Mouse (Mus musculus) liver, embryonic 13.5 days (tissue): Measurements from ENCODE around the gene Hivep3. TPM values are rescaled to one million over a fixed set of nuclear protein-coding genes. Genes with fewer than 3 reads are reported as not detected.

Source experiments
- ATAC-seq: fragments of 200-750 bp; cut with Nextera tagmentation; 2 replicates; pipeline ENCODE4 v1.8.0; 2017; ENCODE audit warnings: low read depth, mild to moderate bottlenecking, moderate number of reproducible peaks, moderate library complexity
- DNase-seq: peaks from one replicate; pipeline ENCODE4 v3.0.0; 2022
- H3K27ac ChIP-seq: fragments of 300-500 bp; sonication (generic); 2 replicates; pipeline ENCODE4 v1.5.1; 2015; ENCODE audit warnings: moderate library complexity, mild to moderate bottlenecking, inconsistent platforms
- H3K27me3 ChIP-seq: fragments of 300-500 bp; sonication (generic); 2 replicates; pipeline ENCODE4 v1.6.1; 2015; ENCODE audit warnings: mild to moderate bottlenecking, inconsistent platforms
- H3K36me3 ChIP-seq: fragments of 300-500 bp; sonication (generic); 2 replicates; pipeline ENCODE4 v1.6.1; 2015; ENCODE audit warnings: mild to moderate bottlenecking, inconsistent platforms
- H3K4me1 ChIP-seq: fragments of 300-500 bp; sonication (generic); replicated peaks from 2 replicates; pipeline ENCODE4 v1.6.1; 2015; ENCODE audit warnings: inconsistent platforms
- H3K4me2 ChIP-seq: fragments of 300-500 bp; sonication (generic); 2 replicates; pipeline ENCODE4 v1.6.1; 2015; ENCODE audit warnings: inconsistent platforms, mild to moderate bottlenecking, moderate library complexity
- H3K4me3 ChIP-seq: fragments of 300-500 bp; sonication (generic); replicated peaks from 2 replicates; pipeline ENCODE4 v1.5.1; 2015; ENCODE audit warnings: mild to moderate bottlenecking, inconsistent platforms
- H3K9ac ChIP-seq: fragments of 300-500 bp; sonication (generic); 2 replicates; pipeline ENCODE4 v1.6.1; 2015; ENCODE audit warnings: mild to moderate bottlenecking, inconsistent platforms
- H3K9me3 ChIP-seq: fragments of 300-500 bp; sonication (generic); replicated peaks from 2 replicates; pipeline ENCODE4 v1.6.1; 2016; ENCODE audit warnings: inconsistent platforms
- WGBS: fragments of 180-500 bp; shearing (Covaris S2); methylation state at CpG from one replicate; pipeline ENCODE4 v1.1.7; 2015; ENCODE audit not compliant: insufficient replicate concordance; 5-methylcytosine and 5-hydroxymethylcytosine counted together
- polyA plus RNA-seq: library from polyadenylated mRNA; unstranded; fragments of >200 nt; fragmentation: Nextera tagmentation; extraction: Ambion mirVana; gene quantifications from 2 replicates; pipeline ENCODE4 v1.2.1, GENCODE M21; 2015

The Hivep3 gene
- polyA plus RNA-seq, 1 experiment from 2014 or later, result 2.1 TPM

- Histone ChIP-seq H3K36me3 (no peaks in the 10 kb centered on the region), H3K4me1 (no peaks in the 10 kb centered on the region), H3K9me3 (no peaks in the 10 kb centered on the region), H3K27ac (no peak overlapping the region), H3K9ac (no peak overlapping the region), H3K4me3 (no peak overlapping the region), H3K4me2 (no peak overlapping the region), H3K27me3 (no peaks in the 10 kb centered on the region)
- WGBS, result 52% methylated on average over 4 of the region's 4 CpGs
- ATAC-seq, result no peak
- DNase-seq, result no peak
These were observed 201.3 kb downstream of the Hivep3 start for GRCm38 (mm10) chr4:119934901-119935300.

GRCm38 (mm10) chr4:119937876-119938275, 204.3 kb downstream of the Hivep3 start:
- H3K9me3 ChIP-seq, result no peaks in the 10 kb centered on the region
- H3K4me2 ChIP-seq, result no peak overlapping the region
- no peaks in the 10 kb centered on the region for H3K4me1 ChIP-seq
- no peak overlapping the region for H3K9ac ChIP-seq
- no peak for DNase-seq
- ATAC-seq, result no peak
- 61% methylated on average over 7 of the region's 7 CpGs for WGBS
- no peak overlapping the region for H3K27ac ChIP-seq
- no peaks in the 10 kb centered on the region for H3K36me3 ChIP-seq
- no peak overlapping the region for H3K4me3 ChIP-seq
- H3K27me3 ChIP-seq, result no peaks in the 10 kb centered on the region

GRCm38 (mm10) chr4:119938518-119938917, 204.9 kb downstream of the Hivep3 start:
- WGBS, result 54% methylated on average over 4 of the region's 4 CpGs
- H3K9me3 ChIP-seq, result no peaks in the 10 kb centered on the region

GRCm38 (mm10) chr4:119939786-119940185, 206.2 kb downstream of the Hivep3 start:
- ATAC-seq (no peak), DNase-seq (no peak)
- H3K4me2 ChIP-seq, result no peak overlapping the region
- H3K9me3 ChIP-seq, result no peaks in the 10 kb centered on the region
- H3K36me3 ChIP-seq, result no peaks in the 10 kb centered on the region
- H3K27me3 ChIP-seq, result no peaks in the 10 kb centered on the region
- H3K27ac ChIP-seq, result no peak overlapping the region
- H3K4me3 ChIP-seq, result no peak overlapping the region
- H3K9ac ChIP-seq, result no peak overlapping the region
- 62% methylated on average over 6 of the region's 6 CpGs for WGBS
- H3K4me1 ChIP-seq, result no peaks in the 10 kb centered on the region

More at GRCm38 (mm10) chr4:119938518-119938917, 204.9 kb downstream of the Hivep3 start:
- Histone ChIP-seq H3K27me3 (no peaks in the 10 kb centered on the region), H3K4me2 (no peak overlapping the region), H3K4me3 (no peak overlapping the region), H3K27ac (no peak overlapping the region), H3K4me1 (no peaks in the 10 kb centered on the region), H3K9ac (no peak overlapping the region), H3K36me3 (no peaks in the 10 kb centered on the region)
- DNase-seq, result no peak
- no peak for ATAC-seq

GRCm38 (mm10) chr4:119946224-119946887, 212.8 kb downstream of the Hivep3 start:
- 54% methylated on average over 3 of the region's 3 CpGs for WGBS
- no peak for ATAC-seq
- no peak overlapping the region for H3K27ac ChIP-seq

GRCm38 (mm10) chr4:119947232-119948162, 213.9 kb downstream of the Hivep3 start:
- Histone ChIP-seq H3K9me3 (no peaks in the 10 kb centered on the region), H3K27ac (no peak overlapping the region), H3K4me1 (no peaks in the 10 kb centered on the region), H3K36me3 (no peaks in the 10 kb centered on the region), H3K9ac (no peak overlapping the region), H3K27me3 (no peaks in the 10 kb centered on the region), H3K4me3 (no peak overlapping the region), H3K4me2 (no peak overlapping the region)
- no peak for DNase-seq
- 58% methylated on average over 12 of the region's 12 CpGs for WGBS
- ATAC-seq, result no peak

More at GRCm38 (mm10) chr4:119946224-119946887, 212.8 kb downstream of the Hivep3 start:
- H3K9ac ChIP-seq, result no peak overlapping the region
- no peaks in the 10 kb centered on the region for H3K27me3 ChIP-seq
- H3K9me3 ChIP-seq, result no peaks in the 10 kb centered on the region
- no peak for DNase-seq
- no peak overlapping the region for H3K4me3 ChIP-seq
- no peaks in the 10 kb centered on the region for H3K36me3 ChIP-seq
- H3K4me1 ChIP-seq, result no peaks in the 10 kb centered on the region
- H3K4me2 ChIP-seq, result no peak overlapping the region

GRCm38 (mm10) chr4:119948406-119948805, 214.8 kb downstream of the Hivep3 start:
- no peaks in the 10 kb centered on the region for H3K9me3 ChIP-seq
- no peak overlapping the region for H3K4me2 ChIP-seq
- no peak overlapping the region for H3K27ac ChIP-seq
- no peaks in the 10 kb centered on the region for H3K4me1 ChIP-seq
- WGBS, result 54% methylated on average over 6 of the region's 6 CpGs
- no peak overlapping the region for H3K4me3 ChIP-seq
- H3K27me3 ChIP-seq, result no peaks in the 10 kb centered on the region
- ATAC-seq (no peak), DNase-seq (no peak)
- no peaks in the 10 kb centered on the region for H3K36me3 ChIP-seq
- H3K9ac ChIP-seq, result no peak overlapping the region

GRCm38 (mm10) chr4:119948922-119949614, 215.5 kb downstream of the Hivep3 start:
- Histone ChIP-seq H3K9me3 (no peaks in the 10 kb centered on the region), H3K27me3 (no peaks in the 10 kb centered on the region), H3K9ac (no peak overlapping the region), H3K4me2 (no peak overlapping the region), H3K36me3 (no peaks in the 10 kb centered on the region), H3K4me3 (no peak overlapping the region), H3K27ac (no peak overlapping the region), H3K4me1 (no peaks in the 10 kb centered on the region)
- DNase-seq, result no peak
- ATAC-seq, result no peak
- 56% methylated on average over 12 of the region's 12 CpGs for WGBS

GRCm38 (mm10) chr4:119950181-119950580, 216.6 kb downstream of the Hivep3 start:
- Histone ChIP-seq H3K4me3 (no peak overlapping the region), H3K4me1 (no peaks in the 10 kb centered on the region), H3K9ac (no peak overlapping the region), H3K36me3 (no peaks in the 10 kb centered on the region), H3K27me3 (no peaks in the 10 kb centered on the region), H3K27ac (no peak overlapping the region), H3K4me2 (no peak overlapping the region), H3K9me3 (no peaks in the 10 kb centered on the region)
- ATAC-seq (no peak), DNase-seq (no peak)
- WGBS, result 60% methylated on average over 5 of the region's 5 CpGs

GRCm38 (mm10) chr4:119951081-119951480, 217.5 kb downstream of the Hivep3 start:
- no peak overlapping the region for H3K9ac ChIP-seq
- no peaks in the 10 kb centered on the region for H3K27me3 ChIP-seq
- no peak overlapping the region for H3K4me2 ChIP-seq
- DNase-seq, result no peak
- H3K4me3 ChIP-seq, result no peak overlapping the region
- whole genome bisulfite sequencing, result 78% methylated on average over 1 of the region's 1 CpGs
- no peak for ATAC-seq
- no peak overlapping the region for H3K27ac ChIP-seq
- H3K36me3 ChIP-seq, result no peaks in the 10 kb centered on the region
- no peaks in the 10 kb centered on the region for H3K9me3 ChIP-seq
- H3K4me1 ChIP-seq, result no peaks in the 10 kb centered on the region

- DNase-seq, result no peak
- H3K36me3 ChIP-seq, result no peaks in the 10 kb centered on the region
- WGBS, result 63% methylated on average over 7 of the region's 7 CpGs
These were observed 221.4 kb downstream of the Hivep3 start for GRCm38 (mm10) chr4:119955008-119955407.

More at GRCm38 (mm10) chr4:119955008-119955407, 221.4 kb downstream of the Hivep3 start:
- Histone ChIP-seq H3K4me1 (peaks cover 6% of the 10 kb centered on the region; the same call in 1 of the 2 replicates), H3K9ac (no peak overlapping the region), H3K4me2 (no peak overlapping the region), H3K4me3 (no peak overlapping the region), H3K27ac (no peak overlapping the region), H3K9me3 (no peaks in the 10 kb centered on the region), H3K27me3 (no peaks in the 10 kb centered on the region)
- ATAC-seq, result no peak
